Mouse (Mus musculus) yolk sac, embryonic 10.5 days (tissue): Measurements from ENCODE around the gene Cdc42bpg.
A peak's percentile ranks its signal among the peaks of the same experiment; 100 is the strongest.

Experiments
- DNase-seq: peaks from one replicate; pipeline ENCODE4 v3.0.0-alpha.2; 2017; ENCODE audit warnings: low spot score

Gene Cdc42bpg

DNA sequence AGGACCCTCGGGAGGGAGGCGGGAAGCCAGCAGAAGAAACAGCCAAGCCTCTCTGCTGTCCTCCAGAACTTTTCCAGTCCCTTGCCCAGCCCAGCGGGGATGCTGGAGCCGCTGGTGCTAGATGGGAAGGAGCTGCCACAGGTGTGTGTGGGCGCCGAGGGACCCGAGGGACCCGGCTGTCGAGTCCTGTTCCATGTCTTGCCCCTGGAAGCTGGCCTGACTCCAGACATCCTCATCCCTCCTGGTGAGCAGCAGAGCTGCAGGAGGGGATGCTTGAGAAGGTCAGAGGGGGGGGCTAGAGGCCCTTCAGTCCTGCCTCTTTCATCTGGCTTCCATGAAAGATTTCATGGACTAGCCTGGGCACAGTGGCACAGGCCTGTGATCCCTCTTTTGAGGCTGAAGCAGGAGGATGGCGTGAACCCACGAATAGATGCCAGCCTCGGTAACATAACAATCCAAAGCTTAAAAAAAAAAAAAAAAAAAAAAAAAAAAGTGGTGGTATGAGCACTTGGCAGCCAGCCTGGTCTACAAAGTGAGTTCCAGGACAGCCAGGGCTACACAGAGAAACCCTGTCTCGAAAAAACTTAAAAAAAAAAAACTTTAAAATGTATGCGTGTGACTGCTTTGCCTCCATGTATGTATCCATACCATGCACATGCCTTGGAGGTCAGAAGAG is 45.3 kb downstream of the Cdc42bpg start:
- no peak for DNase-seq

DNA sequence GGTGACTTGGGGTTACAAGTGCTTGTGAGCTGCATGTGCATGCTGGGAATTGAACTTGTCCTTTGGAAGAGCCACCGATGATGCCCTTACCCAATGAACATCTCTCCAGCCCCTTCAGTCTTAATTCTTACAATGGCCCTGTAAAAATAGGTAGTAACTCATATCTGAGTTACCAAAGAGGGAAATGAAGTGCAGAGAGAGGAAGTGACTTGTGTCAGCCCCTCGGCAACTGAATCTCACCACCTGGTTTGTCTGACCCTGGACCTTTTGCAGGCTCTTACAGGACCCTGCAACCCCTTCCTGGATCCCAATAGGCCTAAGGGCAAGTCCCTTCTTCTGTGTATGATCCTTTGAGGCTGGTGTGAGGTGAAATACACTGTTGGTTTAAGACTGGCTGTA is 45.9 kb downstream of the Cdc42bpg start:
- DNase-seq: no peak

DNA sequence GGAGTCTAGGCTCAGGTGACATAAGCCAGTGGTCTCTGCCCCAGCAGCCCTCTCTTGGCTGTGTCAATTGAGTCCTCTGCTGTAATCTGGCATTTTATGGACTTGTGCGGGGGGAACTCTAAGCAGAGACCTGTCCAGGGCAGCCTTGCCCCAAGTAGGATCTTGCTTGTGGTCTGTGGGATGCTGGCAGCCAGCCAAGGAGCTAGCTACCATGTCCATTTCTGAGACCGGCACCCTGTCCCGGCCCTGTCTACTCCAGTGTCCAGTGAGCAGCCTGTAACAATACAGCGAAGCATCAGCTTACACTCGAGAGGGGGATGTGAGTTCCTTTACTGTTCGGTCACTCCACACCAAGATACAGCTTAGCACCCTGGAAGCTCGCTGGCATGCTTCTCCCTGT is 47.8 kb downstream of the Cdc42bpg start:
- no peak for DNase-seq

DNA sequence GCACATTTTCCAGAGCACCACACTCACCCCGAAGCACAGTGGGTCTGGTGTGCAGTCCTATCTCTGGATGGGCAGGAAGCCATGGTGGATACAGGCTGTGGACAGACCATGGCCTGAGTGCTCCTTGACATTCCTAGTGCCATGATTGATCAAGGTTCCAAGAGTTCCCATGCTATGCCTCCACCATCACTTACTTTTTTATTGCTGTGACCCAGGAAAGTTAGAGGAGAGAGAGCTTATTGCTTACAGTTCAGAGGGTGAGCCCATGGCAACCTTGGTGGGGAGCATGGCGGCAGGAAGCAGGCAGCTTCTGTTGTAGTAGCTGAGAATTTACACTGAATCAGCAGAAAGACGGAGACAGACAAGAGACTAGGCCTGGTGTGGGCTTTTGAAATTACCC is 55.0 kb downstream of the Cdc42bpg start:
- no peak for DNase-seq

GRCm38 (mm10) chr19:6363091-6363410 is 56.8 kb downstream of the Cdc42bpg start:
- DNase-seq: no peak

GRCm38 (mm10) chr19:6363411-6364240 is 57.4 kb downstream of the Cdc42bpg start, which contains the start of gene Sf1:
Gene Sf1, plus strand, starts transcription at chr19:6363690.
- DNase-seq: peak; percentile 100

- DNase-seq: peak; percentile 84
Observed at GRCm38 (mm10) chr19:6364317-6364725, 58.1 kb downstream of the Cdc42bpg start.

DNA sequence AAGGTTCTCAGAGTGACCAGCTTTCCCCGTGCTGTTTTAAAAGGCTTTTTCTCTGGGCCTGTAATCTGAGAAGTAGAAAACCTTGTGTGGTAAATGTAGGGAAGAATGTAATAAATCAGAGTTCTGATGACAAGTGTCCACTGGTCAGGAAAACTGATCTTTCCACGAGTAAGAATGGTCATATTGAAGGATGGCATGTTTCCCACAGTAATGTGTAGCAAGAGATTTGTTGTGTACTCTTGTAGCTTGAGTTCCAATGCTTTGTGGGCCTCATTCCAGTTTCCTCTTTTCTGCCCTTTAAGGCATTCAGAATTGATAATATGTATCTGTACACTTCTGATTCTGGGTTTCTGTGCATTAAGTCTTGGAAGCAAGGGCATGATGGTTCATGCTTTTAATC is 58.6 kb downstream of the Cdc42bpg start:
- DNase-seq: no peak

GRCm38 (mm10) chr19:6370175-6370574 is 63.9 kb downstream of the Cdc42bpg start:
- DNase-seq: no peak

- no peak for DNase-seq
Observed at GRCm38 (mm10) chr19:6372433-6372832, 66.2 kb downstream of the Cdc42bpg start.

GRCm38 (mm10) chr19:6373539-6374400 is 67.5 kb downstream of the Cdc42bpg start:
- no peak for DNase-seq

GRCm38 (mm10) chr19:6374571-6374970 is 68.3 kb downstream of the Cdc42bpg start:
- DNase-seq: no peak
